Mouse (Mus musculus): ENCODE results near the gene Ppp3r1.

The Ppp3r1 gene

DNA sequence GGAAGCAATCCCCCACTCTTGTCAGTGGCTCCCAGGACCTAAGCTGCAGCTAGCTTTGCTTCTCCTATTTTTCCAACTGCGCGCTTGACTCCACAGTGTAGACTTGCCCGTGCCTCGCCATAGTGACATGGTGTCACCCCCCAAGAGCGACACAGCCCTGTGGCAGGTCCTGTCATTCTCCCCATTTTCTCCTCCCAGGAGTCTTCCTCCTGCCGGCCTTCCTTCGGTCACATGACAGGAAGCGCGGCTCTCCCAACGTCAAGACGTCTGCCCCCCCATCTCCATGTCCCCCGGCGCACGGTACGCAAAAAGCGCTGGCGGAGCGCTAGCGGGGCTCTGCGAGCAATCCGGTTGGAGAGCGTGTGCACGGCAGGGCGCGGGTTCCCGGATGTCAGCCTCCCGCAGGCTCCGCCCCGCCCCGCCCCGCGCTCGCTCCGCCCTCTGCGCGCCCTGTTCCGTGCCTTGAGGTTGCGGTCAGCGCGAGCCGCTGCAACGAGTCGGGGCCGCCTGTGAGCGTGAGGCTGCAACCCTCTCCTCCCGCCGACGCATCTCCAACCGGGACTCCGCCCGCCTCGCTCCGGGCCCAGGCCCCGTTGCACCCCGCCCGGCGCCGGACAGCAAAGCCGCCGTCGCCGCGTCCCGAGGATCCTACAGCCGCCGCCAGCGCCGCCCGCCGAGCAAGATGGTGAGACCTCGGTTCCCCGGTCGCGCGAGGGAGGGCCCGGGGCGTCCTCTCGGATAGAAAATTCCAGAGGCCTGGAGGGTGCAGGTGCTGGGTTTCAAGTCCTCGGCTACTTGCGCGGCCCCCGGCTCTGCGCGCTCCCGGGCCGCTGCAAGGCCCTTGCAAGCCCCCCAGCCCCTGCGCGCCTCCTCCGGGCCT is at the start of gene Ppp3r1:
Gene Ppp3r1, plus strand, starts transcription at position 406 of the 880 bp plus-strand sequence.
- DNase-seq, result peak; percentile 99

GRCm38 (mm10) chr11:17112419-17113090 is 46.5 kb upstream of the Ppp3r1 start:
- DNase-seq, result no peak

- no peak for DNase-seq
Measured at GRCm38 (mm10) chr11:17126418-17126817, 32.6 kb upstream of the Ppp3r1 start.

GRCm38 (mm10) chr11:17135638-17136037 is 23.4 kb upstream of the Ppp3r1 start:
- DNase-seq, result no peak

DNA sequence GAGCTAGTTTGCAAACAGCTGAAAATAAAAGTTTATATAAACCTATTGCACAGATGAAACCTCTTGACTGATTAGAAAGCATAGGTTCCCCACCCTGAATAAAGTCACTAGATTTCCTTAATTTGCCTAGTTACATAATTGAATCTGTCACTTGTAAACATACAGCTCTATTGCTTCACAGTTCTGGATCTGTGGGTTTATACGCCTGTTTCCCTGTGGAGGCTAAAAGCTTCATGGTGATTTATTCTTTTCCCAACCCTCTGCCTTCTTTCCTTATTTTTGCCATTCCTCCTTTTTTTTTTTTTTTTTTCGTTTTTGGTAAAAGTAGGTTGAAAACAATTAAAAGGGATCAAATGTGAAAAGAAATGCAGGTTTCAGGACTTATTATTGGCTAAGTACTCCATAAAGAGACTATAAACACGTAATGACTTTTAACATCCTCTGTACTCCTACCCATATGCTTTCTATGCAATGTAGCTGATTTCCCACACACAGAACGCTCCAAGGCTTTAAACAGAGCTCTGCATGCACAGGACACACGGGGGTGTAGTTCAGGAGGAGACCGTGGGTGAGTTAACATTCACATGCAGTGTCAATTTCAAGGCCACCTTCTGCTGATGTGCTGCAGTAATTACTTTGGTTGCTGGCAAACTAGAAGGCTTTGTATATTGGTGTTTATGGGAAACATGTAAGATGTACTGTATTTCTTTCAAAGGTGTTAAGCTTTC is 20.6 kb upstream of the Ppp3r1 start:
- DNase-seq, result no peak

GRCm38 (mm10) chr11:17159738-17160241 is 727 bp downstream of the Ppp3r1 start:
- DNase-seq, result peak; percentile 64 to 67

GRCm38 (mm10) chr11:17160242-17160641 is 1.2 kb downstream of the Ppp3r1 start:
- peak; percentile 75 to 80 for DNase-seq

DNA sequence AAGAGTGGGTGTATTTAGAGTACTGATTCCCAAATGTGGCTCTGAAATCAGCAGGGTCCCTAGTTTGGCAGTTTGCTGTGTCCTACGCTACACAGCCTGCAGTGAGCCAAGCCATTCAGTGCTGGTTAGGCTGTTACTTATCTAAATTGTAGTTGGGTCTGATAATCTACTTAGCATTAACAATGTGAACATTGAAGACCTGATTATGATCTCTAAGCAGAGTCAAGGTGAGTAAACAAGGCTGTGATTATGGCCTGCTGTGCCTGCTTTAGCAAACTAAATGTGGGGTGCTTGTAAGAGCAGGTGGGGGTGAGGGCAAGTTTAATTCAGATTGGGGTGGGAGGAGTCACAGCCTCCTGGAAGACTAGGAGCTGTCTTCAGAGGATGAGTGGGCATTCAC is 4.9 kb downstream of the Ppp3r1 start:
- no peak for DNase-seq

GRCm38 (mm10) chr11:17166627-17167026 is 7.6 kb downstream of the Ppp3r1 start:
- DNase-seq, result no peak

- DNase-seq, result no peak
Measured at GRCm38 (mm10) chr11:17169262-17169661, 10.2 kb downstream of the Ppp3r1 start.

GRCm38 (mm10) chr11:17170938-17171729 is 12.1 kb downstream of the Ppp3r1 start:
- no peak for DNase-seq

DNA sequence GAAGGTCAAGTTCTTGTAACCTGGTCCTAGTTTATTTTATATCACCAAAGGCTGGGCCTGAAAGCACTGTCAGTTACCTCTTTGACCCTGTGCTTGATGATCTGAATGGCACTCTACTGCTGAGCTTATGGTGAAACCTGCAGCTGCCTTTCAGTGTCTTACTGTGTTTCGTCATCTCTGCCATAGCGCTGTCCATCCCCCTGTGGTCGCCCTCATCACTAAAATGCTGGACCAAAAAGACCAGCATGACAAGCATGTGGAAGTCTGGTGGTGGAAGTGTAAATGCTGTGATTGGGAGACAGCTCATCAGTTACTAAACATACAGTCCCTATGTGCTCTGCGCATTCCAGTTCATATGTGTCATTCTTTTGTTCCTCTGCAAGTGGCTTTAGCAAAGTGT is 13.2 kb downstream of the Ppp3r1 start:
- no peak for DNase-seq

GRCm38 (mm10) chr11:17176638-17177037 is 17.6 kb downstream of the Ppp3r1 start:
- DNase-seq, result no peak

DNA sequence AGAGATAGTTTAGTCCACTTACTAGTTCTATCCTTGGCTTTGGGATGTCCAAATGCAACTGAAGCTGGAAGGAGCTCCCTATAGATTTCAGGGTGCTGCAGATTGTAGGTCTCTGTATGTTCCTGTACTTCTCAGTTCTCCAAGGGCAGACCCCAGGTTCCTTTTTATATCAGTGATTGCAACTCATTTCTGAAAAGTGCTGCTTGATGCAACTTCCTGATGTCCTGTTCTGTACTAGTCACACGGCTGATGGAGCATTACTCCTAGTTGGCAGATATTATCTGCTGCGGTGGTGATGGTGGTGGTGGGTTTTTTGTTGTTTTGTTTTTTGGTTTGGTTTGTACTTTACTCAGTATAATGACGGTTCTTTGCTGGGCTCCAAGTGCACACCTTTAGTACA is 21.7 kb downstream of the Ppp3r1 start:
- no peak for DNase-seq

DNA sequence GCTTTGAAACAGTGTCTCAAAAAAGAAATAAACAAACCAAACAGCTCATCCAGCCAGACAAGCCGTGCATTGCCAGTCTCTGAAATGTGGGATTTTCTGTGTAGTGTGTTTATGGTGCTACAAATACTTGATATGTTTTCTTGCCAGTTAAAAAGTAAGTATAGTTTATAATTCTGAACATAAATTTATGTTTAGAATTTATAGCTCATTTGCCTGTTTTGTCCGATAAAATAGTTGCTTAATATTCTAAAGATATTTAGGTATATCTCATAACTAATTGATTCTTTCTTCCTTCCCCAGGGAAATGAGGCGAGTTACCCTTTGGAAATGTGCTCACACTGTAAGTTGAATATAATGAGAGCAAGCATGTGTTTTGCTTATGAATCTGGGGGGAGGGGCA is 22.7 kb downstream of the Ppp3r1 start, which contains the start of gene Wdr92:
Gene Wdr92, plus strand, starts transcription at position 301 of the 400 bp plus-strand sequence.
- no peak for DNase-seq

DNA sequence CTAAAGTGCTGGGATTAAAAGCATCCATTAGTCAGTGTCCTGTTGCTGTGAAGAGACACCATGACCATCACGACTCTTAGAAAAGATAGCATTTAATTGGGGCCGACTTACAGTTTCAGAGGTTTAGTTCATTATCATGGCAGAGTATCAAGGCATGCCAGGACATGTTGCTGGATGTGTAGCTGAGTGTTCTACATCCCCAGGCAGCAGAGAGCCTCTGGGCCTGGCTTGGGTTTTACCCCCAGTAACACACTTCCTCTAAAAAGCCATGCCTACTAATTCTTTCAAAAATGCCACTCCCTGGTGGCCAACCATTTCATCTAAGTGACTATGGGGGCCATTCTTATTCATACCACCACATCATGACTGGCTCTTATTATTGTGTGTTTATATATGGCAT is 24.1 kb downstream of the Ppp3r1 start:
- DNase-seq, result no peak

GRCm38 (mm10) chr11:17187649-17188048 is 28.6 kb downstream of the Ppp3r1 start:
- DNase-seq, result no peak

GRCm38 (mm10) chr11:17188786-17189185 is 29.7 kb downstream of the Ppp3r1 start:
- no peak for DNase-seq

GRCm38 (mm10) chr11:17192151-17192844 is 33.2 kb downstream of the Ppp3r1 start:
- DNase-seq, result no peak

DNA sequence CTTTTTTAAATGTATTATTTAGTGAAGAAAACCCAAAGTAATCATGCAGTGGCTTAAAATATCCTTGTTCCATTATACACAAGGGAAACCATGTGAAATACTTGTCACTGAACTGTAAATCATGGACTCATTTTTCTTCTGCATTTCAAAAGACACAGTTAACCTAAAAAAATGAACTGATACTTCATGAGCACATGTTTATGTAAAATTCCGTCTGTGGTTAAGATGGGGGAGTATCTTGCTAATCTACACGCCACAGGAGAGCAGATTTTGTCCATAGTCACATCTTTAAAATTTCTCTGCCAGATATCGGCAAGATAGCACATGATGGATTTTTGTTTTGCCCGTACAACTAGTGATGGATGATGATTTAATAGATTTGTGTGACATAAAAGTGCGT is 40.1 kb downstream of the Ppp3r1 start:
- no peak for DNase-seq

DNA sequence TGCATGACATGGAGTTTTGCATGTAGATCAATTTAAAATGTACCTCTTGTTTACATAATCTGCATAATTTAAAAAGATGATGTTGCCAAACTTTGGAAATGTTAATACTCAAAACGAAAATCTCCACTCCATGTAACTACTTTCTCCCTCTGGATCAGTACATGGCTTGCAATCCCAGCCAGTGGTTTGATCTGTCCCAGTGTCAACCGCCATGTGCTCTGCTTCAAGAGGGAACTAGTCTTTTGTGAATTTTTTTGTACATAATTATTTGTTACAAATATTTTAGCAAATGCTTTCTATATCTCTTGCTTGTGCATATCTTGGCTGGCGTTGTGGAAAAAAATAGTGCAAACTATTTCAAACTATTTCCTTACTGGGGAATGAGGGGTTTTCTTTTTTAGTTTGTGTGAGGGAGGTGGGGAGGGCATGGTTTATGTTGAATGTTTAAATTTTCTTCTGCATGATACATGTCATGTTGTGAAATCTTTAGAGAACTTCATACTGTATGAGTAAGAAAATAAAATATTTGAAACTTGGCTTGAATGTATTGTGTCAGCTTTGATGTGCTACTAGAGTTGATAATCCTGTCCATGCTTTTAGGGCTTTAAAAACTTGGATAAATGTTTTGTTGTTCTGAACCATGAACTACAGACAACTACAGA is 40.9 kb downstream of the Ppp3r1 start:
- DNase-seq, result no peak

All from cerebellum, postnatal 10 days (tissue).